Mouse (Mus musculus) forebrain, embryonic 11.5 days (tissue): Measurements from ENCODE around the gene Gm340. TPM values are rescaled to one million over a fixed set of nuclear protein-coding genes. Genes with fewer than 3 reads are reported as not detected.

Source experiments
- ATAC-seq: fragments of 200-750 bp; cut with Nextera tagmentation; replicated peaks from 2 replicates; pipeline ENCODE4 v1.8.0; 2017; ENCODE audit warnings: moderate TSS enrichment; ENCODE audit not compliant: low FRiP score
- DNase-seq: peaks from one replicate; pipeline ENCODE4 v3.0.0-alpha.2; 2017; ENCODE audit warnings: low spot score
- H3K27ac ChIP-seq: fragments of 300-500 bp; sonication (generic); 2 replicates; pipeline ENCODE4 v1.5.1; 2014; ENCODE audit warnings: low read depth, low read length
- H3K27me3 ChIP-seq: fragments of 300-500 bp; sonication (generic); 2 replicates; pipeline ENCODE4 v1.6.1; 2014; ENCODE audit warnings: mild to moderate bottlenecking, low read length, mixed read lengths; ENCODE audit not compliant: control insufficient read depth, insufficient read depth
- H3K36me3 ChIP-seq: fragments of 300-500 bp; sonication (generic); 2 replicates; pipeline ENCODE4 v1.6.1; 2014; ENCODE audit warnings: mild to moderate bottlenecking, low read length, moderate library complexity, mixed read lengths; ENCODE audit not compliant: control insufficient read depth, insufficient read depth
- H3K4me1 ChIP-seq: fragments of 300-500 bp; sonication (generic); replicated peaks from 2 replicates; pipeline ENCODE4 v1.6.1; 2014; ENCODE audit warnings: low read length, mixed read lengths; ENCODE audit not compliant: control insufficient read depth, insufficient read depth
- H3K4me2 ChIP-seq: fragments of 300-500 bp; sonication (generic); 2 replicates; pipeline ENCODE4 v1.6.1; 2014; ENCODE audit warnings: low read depth, mild to moderate bottlenecking, low read length, moderate library complexity, mixed read lengths; ENCODE audit not compliant: severe bottlenecking
- H3K4me3 ChIP-seq: fragments of 300-500 bp; sonication (generic); 2 replicates; pipeline ENCODE4 v1.5.1; 2014; ENCODE audit warnings: low read depth, low read length
- H3K9ac ChIP-seq: fragments of 300-500 bp; sonication (generic); 2 replicates; pipeline ENCODE4 v1.6.1; 2014; ENCODE audit warnings: low read length
- H3K9me3 ChIP-seq: fragments of 300-500 bp; sonication (generic); 2 replicates; pipeline ENCODE4 v1.6.1; 2016; ENCODE audit warnings: low read length, mixed read lengths; ENCODE audit not compliant: control insufficient read depth
- WGBS: fragments of 180-500 bp; shearing (Covaris S2); extraction: QIAGEN DNeasy Blood & Tissue Kit; methylation state at CpG from one replicate; pipeline ENCODE4 v1.1.7; 2014; 5-methylcytosine and 5-hydroxymethylcytosine counted together
- polyA plus RNA-seq: library from polyadenylated mRNA; unstranded; fragments of >200 nt; fragmentation: Nextera tagmentation; extraction: Ambion mirVana; gene quantifications from 2 replicates; pipeline ENCODE4 v1.2.1, GENCODE M21; 2014

Gm340 gene
- polyA plus RNA-seq, result 4.8 and 5.3 TPM in 2 replicates

GRCm38 (mm10) chr19:41581706-41582420 is at the start of gene Gm340:
TSS of gene Gm340 (plus strand) at chr19:41582370.
- no peak within 1 kb of the TSS for H3K9ac ChIP-seq
- H3K4me1 ChIP-seq, result no peaks in the 10 kb centered on the region
- no peaks in the 10 kb centered on the region for H3K27me3 ChIP-seq
- H3K4me3 ChIP-seq, result no peak within 1 kb of the TSS
- H3K27ac ChIP-seq, result no peak within 1 kb of the TSS
- ATAC-seq (no peak), DNase-seq (no peak)
- no peak within 1 kb of the TSS for H3K4me2 ChIP-seq
- no peaks in the 10 kb centered on the region for H3K9me3 ChIP-seq
- H3K36me3 ChIP-seq, result peaks cover 6% of the 10 kb centered on the region
- 94% methylated on average over 23 of the region's 23 CpGs for WGBS

- Histone ChIP-seq H3K36me3 (no peaks in the 10 kb centered on the region), H3K27ac (no peak overlapping the region), H3K4me1 (no peaks in the 10 kb centered on the region), H3K4me3 (no peak overlapping the region), H3K27me3 (no peaks in the 10 kb centered on the region), H3K9me3 (no peaks in the 10 kb centered on the region), H3K9ac (no peak overlapping the region), H3K4me2 (no peak overlapping the region)
- no peak for ATAC-seq
- DNase-seq, result no peak
- 91% methylated on average over 3 of the region's 3 CpGs for WGBS
Observed at GRCm38 (mm10) chr19:41534021-41534420, 48.1 kb upstream of the Gm340 start.

- Histone ChIP-seq H3K36me3 (peaks cover 3% of the 10 kb centered on the region; the same call in 1 of the 2 replicates), H3K27me3 (no peaks in the 10 kb centered on the region), H3K4me1 (no peaks in the 10 kb centered on the region), H3K4me2 (no peak overlapping the region), H3K9me3 (no peaks in the 10 kb centered on the region), H3K9ac (no peak overlapping the region), H3K4me3 (no peak overlapping the region), H3K27ac (no peak overlapping the region)
- ATAC-seq (no peak), DNase-seq (no peak)
- 91% methylated on average over 4 of the region's 4 CpGs for WGBS
Observed at GRCm38 (mm10) chr19:41556981-41557380, 25.2 kb upstream of the Gm340 start.

- no peak for ATAC-seq
- Histone ChIP-seq H3K27ac (no peak overlapping the region), H3K36me3 (peaks cover 3% of the 10 kb centered on the region; the same call in 1 of the 2 replicates), H3K9ac (no peak overlapping the region), H3K27me3 (no peaks in the 10 kb centered on the region), H3K4me3 (no peak overlapping the region), H3K9me3 (no peaks in the 10 kb centered on the region), H3K4me1 (no peaks in the 10 kb centered on the region), H3K4me2 (no peak overlapping the region)
- no peak for DNase-seq
- 93% methylated on average over 4 of the region's 4 CpGs for WGBS
Observed at GRCm38 (mm10) chr19:41557491-41557890, 24.7 kb upstream of the Gm340 start.

GRCm38 (mm10) chr19:41558891-41559486 is 23.2 kb upstream of the Gm340 start:
- H3K27ac ChIP-seq, result no peak overlapping the region
- H3K27me3 ChIP-seq, result no peaks in the 10 kb centered on the region
- H3K4me3 ChIP-seq, result no peak overlapping the region
- ATAC-seq (no peak), DNase-seq (no peak)
- H3K9ac ChIP-seq, result no peak overlapping the region
- H3K4me2 ChIP-seq, result no peak overlapping the region
- no peaks in the 10 kb centered on the region for H3K9me3 ChIP-seq
- 91% methylated on average over 9 of the region's 9 CpGs for WGBS
- no peaks in the 10 kb centered on the region for H3K4me1 ChIP-seq
- H3K36me3 ChIP-seq, result peaks cover 3% of the 10 kb centered on the region; the same call in 1 of the 2 replicates

GRCm38 (mm10) chr19:41560856-41561255 is 21.3 kb upstream of the Gm340 start:
- ATAC-seq (no peak), DNase-seq (no peak)
- no peak overlapping the region for H3K4me2 ChIP-seq
- WGBS, result 89% methylated on average over 3 of the region's 3 CpGs
- peaks cover 3% of the 10 kb centered on the region; the same call in 1 of the 2 replicates for H3K36me3 ChIP-seq
- no peak overlapping the region for H3K4me3 ChIP-seq
- H3K27ac ChIP-seq, result no peak overlapping the region
- H3K4me1 ChIP-seq, result no peaks in the 10 kb centered on the region
- H3K27me3 ChIP-seq, result no peaks in the 10 kb centered on the region
- H3K9me3 ChIP-seq, result no peaks in the 10 kb centered on the region
- H3K9ac ChIP-seq, result no peak overlapping the region

- WGBS, result 74% methylated on average over 2 of the region's 2 CpGs
- H3K27ac ChIP-seq, result no peak overlapping the region
- no peaks in the 10 kb centered on the region for H3K27me3 ChIP-seq
- H3K9me3 ChIP-seq, result no peaks in the 10 kb centered on the region
- ATAC-seq (no peak), DNase-seq (no peak)
- H3K4me1 ChIP-seq, result no peaks in the 10 kb centered on the region; the same call in 1 of the 2 replicates
- H3K4me2 ChIP-seq, result no peak overlapping the region
- no peaks in the 10 kb centered on the region for H3K36me3 ChIP-seq
- H3K9ac ChIP-seq, result no peak overlapping the region
- H3K4me3 ChIP-seq, result no peak overlapping the region
Observed at GRCm38 (mm10) chr19:41568791-41569190, 13.4 kb upstream of the Gm340 start.

GRCm38 (mm10) chr19:41573700-41574099 is 8.5 kb upstream of the Gm340 start:
- Histone ChIP-seq H3K27ac (no peak overlapping the region), H3K4me2 (no peak overlapping the region), H3K27me3 (no peaks in the 10 kb centered on the region), H3K9ac (no peak overlapping the region), H3K4me3 (no peak overlapping the region), H3K4me1 (no peaks in the 10 kb centered on the region; the same call in 1 of the 2 replicates), H3K36me3 (no peaks in the 10 kb centered on the region), H3K9me3 (no peaks in the 10 kb centered on the region)
- DNase-seq (no peak), ATAC-seq (no peak)
- WGBS, result 87% methylated on average over 2 of the region's 2 CpGs

- H3K4me1 ChIP-seq, result no peaks in the 10 kb centered on the region; the same call in 1 of the 2 replicates
- peaks cover 2% of the 10 kb centered on the region for H3K36me3 ChIP-seq
- H3K27ac ChIP-seq, result no peak overlapping the region
- H3K27me3 ChIP-seq, result no peaks in the 10 kb centered on the region
- no peak for ATAC-seq
- DNase-seq, result no peak
- H3K9me3 ChIP-seq, result no peaks in the 10 kb centered on the region
- H3K4me3 ChIP-seq, result no peak overlapping the region
- H3K9ac ChIP-seq, result no peak overlapping the region
- H3K4me2 ChIP-seq, result no peak overlapping the region
Observed at GRCm38 (mm10) chr19:41577576-41577975, 4.6 kb upstream of the Gm340 start.
